Mouse (Mus musculus) thymus, adult 2 months (tissue): ENCODE results near the gene Nampt. TPM values are rescaled to one million over a fixed set of nuclear protein-coding genes. Genes with fewer than 3 reads are reported as not detected.

Experiments used
- DNase-seq: peaks from one replicate; pipeline ENCODE4 v3.0.0; 2021
- H3K27ac ChIP-seq: fragments of 200-500 bp; 2 replicates; pipeline ENCODE4 v1.5.1; 2012; ENCODE audit warnings: low read length, control low read depth; ENCODE audit not compliant: control insufficient read depth, insufficient read depth
- H3K27me3 ChIP-seq: fragments of 200-500 bp; 2 replicates; pipeline ENCODE4 v1.6.1; 2012; ENCODE audit warnings: mild to moderate bottlenecking, low read length, moderate library complexity, mixed read lengths; ENCODE audit not compliant: control insufficient read depth, insufficient read depth
- H3K36me3 ChIP-seq: fragments of 200-500 bp; 2 replicates; pipeline ENCODE4 v1.6.1; 2012; ENCODE audit warnings: mild to moderate bottlenecking, low read length, moderate library complexity; ENCODE audit not compliant: control insufficient read depth, insufficient read depth
- H3K4me1 ChIP-seq: fragments of 200-500 bp; replicated peaks from 2 replicates; pipeline ENCODE4 v1.6.1; 2012; ENCODE audit warnings: low read length; ENCODE audit not compliant: control insufficient read depth, insufficient read depth
- H3K4me3 ChIP-seq: fragments of 200-500 bp; 2 replicates; pipeline ENCODE4 v1.5.1; 2012; ENCODE audit warnings: mild to moderate bottlenecking, low read length, control low read depth, moderate library complexity; ENCODE audit not compliant: control insufficient read depth, insufficient read depth
- CTCF ChIP-seq: fragments of 200-500 bp; IDR thresholded peaks from 2 replicates; pipeline ENCODE4 v1.5.1; 2012; ENCODE audit warnings: mild to moderate bottlenecking, control low read depth, low read length, moderate library complexity, borderline replicate concordance; ENCODE audit not compliant: control insufficient read depth, poor library complexity, insufficient read depth; ENCODE audit errors: extremely low read depth
- POLR2A ChIP-seq: fragments of 200-500 bp; IDR thresholded peaks from 2 replicates; pipeline ENCODE4 v1.6.1; 2012; ENCODE audit warnings: mild to moderate bottlenecking, low read length, control low read depth, moderate library complexity; ENCODE audit not compliant: control insufficient read depth, poor library complexity, insufficient read depth; ENCODE audit errors: extremely low read depth
- WGBS: fragments of 180-500 bp; shearing (Covaris S2); methylation state at CpG from one replicate; pipeline ENCODE4 v1.1.7; 2018; 5-methylcytosine and 5-hydroxymethylcytosine counted together
- polyA plus RNA-seq: library from polyadenylated mRNA; depleted of rRNA; stranded (reverse); fragments of >200 nt; gene quantifications from 2 replicates; pipeline ENCODE4 v1.2.3, GENCODE M21; 2012

The Nampt gene
- polyA plus RNA-seq, 1 experiment, result 16.7 TPM

- 97% methylated on average over 6 of the region's 6 CpGs for WGBS
- Histone ChIP-seq H3K27ac (no peak overlapping the region), H3K4me3 (no peak overlapping the region), H3K36me3 (no peaks in the 10 kb centered on the region), H3K4me1 (peaks cover 4% of the 10 kb centered on the region; the same call in 1 of the 2 replicates), H3K27me3 (no peaks in the 10 kb centered on the region)
- TF ChIP-seq CTCF, result no peak
- DNase-seq, result no peak
These were observed 5.2 kb downstream of the Nampt start for GRCm38 (mm10) chr12:32824586-32824985.

GRCm38 (mm10) chr12:32826971-32827370 lies 7.6 kb downstream of the Nampt start:
- no peaks in the 10 kb centered on the region for H3K36me3 ChIP-seq
- H3K27me3 ChIP-seq, result no peaks in the 10 kb centered on the region
- H3K4me3 ChIP-seq, result no peak overlapping the region
- H3K4me1 ChIP-seq, result no peaks in the 10 kb centered on the region
- 21% methylated on average over 3 of the region's 3 CpGs for WGBS
- H3K27ac ChIP-seq, result no peak overlapping the region
- peak; percentile 76 for DNase-seq
- no peak for TF ChIP-seq CTCF
- no peak for TF ChIP-seq POLR2A

- no peak for DNase-seq
- 47% methylated on average over 8 of the region's 8 CpGs for WGBS
- H3K4me1 ChIP-seq, result no peaks in the 10 kb centered on the region
- no peak overlapping the region for H3K27ac ChIP-seq
- no peaks in the 10 kb centered on the region for H3K36me3 ChIP-seq
- H3K4me3 ChIP-seq, result no peak overlapping the region
- H3K27me3 ChIP-seq, result no peaks in the 10 kb centered on the region
- TF ChIP-seq POLR2A, result no peak
These were observed 8.9 kb downstream of the Nampt start for GRCm38 (mm10) chr12:32828137-32828760.

- no peaks in the 10 kb centered on the region for H3K27me3 ChIP-seq
- H3K4me1 ChIP-seq, result no peaks in the 10 kb centered on the region
- TF ChIP-seq CTCF, result no peak
- no peak for TF ChIP-seq POLR2A
- no peak overlapping the region for H3K4me3 ChIP-seq
- DNase-seq, result no peak
- H3K36me3 ChIP-seq, result no peaks in the 10 kb centered on the region
- no peak overlapping the region for H3K27ac ChIP-seq
- 90% methylated on average over 9 of the region's 9 CpGs for WGBS
These were observed 10.2 kb downstream of the Nampt start for GRCm38 (mm10) chr12:32829321-32830090.

- Histone ChIP-seq H3K4me3 (no peak overlapping the region), H3K36me3 (peaks cover 4% of the 10 kb centered on the region; the same call in 1 of the 2 replicates), H3K27me3 (no peaks in the 10 kb centered on the region), H3K27ac (no peak overlapping the region), H3K4me1 (no peaks in the 10 kb centered on the region)
- TF ChIP-seq POLR2A (no peak), CTCF (no peak)
- no peak for DNase-seq
- 99% methylated on average over 3 of the region's 3 CpGs for WGBS
These were observed 12.7 kb downstream of the Nampt start for GRCm38 (mm10) chr12:32832076-32832475.

- H3K36me3 ChIP-seq, result peaks cover 8% of the 10 kb centered on the region; the same call in 1 of the 2 replicates
- no peak overlapping the region for H3K4me3 ChIP-seq
- TF ChIP-seq CTCF (no peak), POLR2A (no peak)
- no peaks in the 10 kb centered on the region for H3K27me3 ChIP-seq
- DNase-seq, result no peak
- H3K4me1 ChIP-seq, result no peaks in the 10 kb centered on the region
- H3K27ac ChIP-seq, result no peak overlapping the region
- WGBS, result 93% methylated on average over 6 of the region's 6 CpGs
These were observed 15.4 kb downstream of the Nampt start for GRCm38 (mm10) chr12:32834781-32835180.
